Mouse (Mus musculus): ENCODE data around the gene Mthfs.
"Not testable (repeated sequence)": the region's sequence is repeated elsewhere in the genome, so short reads cannot be mapped to it uniquely, and the experiment has no call there.

DNA sequence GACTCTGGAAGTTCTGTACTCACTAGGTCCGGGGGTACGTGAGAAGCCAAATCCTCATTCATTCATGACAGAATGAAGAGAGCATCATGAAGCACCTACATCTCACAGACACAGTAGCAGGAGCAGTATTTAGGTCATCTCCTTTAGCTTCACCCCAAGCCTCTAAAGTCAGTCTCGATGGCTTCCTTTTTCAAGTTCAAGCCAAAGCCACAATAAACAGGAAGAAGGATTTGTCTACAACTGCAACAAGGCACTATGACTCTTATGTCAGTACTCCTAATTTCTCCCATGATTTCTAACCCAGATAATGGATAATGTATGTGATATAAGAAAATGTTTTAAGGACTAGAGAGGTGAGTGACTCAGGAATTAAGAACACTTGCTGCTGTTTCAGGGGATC, 12.1 kb upstream of the Mthfs start:
- not testable (repeated sequence) for TF ChIP-seq EP300 (IDR thresholded peaks at IDR 0.05; ENCODE audit: insufficient read depth, low read depth, low read length); CTCF (IDR thresholded peaks at IDR 0.05; ENCODE audit: low read depth, low read length)
